In genomic region chr15:32398721-32399120, GRCm38 (mm10) we compare ENCODE assay signal across 31 mouse cellular contexts.
"Had no signal": no experiment of that assay in that cellular context is flagged by ENCODE, and none has a peak within 500 bp of the region (broad histone marks: within the 10 kb centered on the region; RNA-seq: fewer than 3 reads in every experiment).

No protein-coding gene starts in this region.

- H3K4me1 ChIP-seq: liver, embryonic 12.5 days; liver, embryonic 13.5 days; liver, embryonic 15.5 days; lung, embryonic 15.5 days; megakaryocyte, embryonic 14.5 days; midbrain, embryonic 10.5 days; midbrain, embryonic 12.5 days; midbrain, embryonic 13.5 days; neural tube, embryonic 12.5 days had no signal

- H3K27me3 ChIP-seq: limb, embryonic 12.5 days; limb, embryonic 13.5 days; limb, embryonic 15.5 days; liver, embryonic 12.5 days; liver, embryonic 13.5 days; liver, embryonic 15.5 days; lung, embryonic 15.5 days; megakaryocyte, embryonic 14.5 days; midbrain, embryonic 12.5 days; midbrain, embryonic 13.5 days; neural tube, embryonic 12.5 days had no signal

- H3K27ac ChIP-seq: left cerebral cortex, adult 2 months; limb, embryonic 10.5 days; limb, embryonic 12.5 days; limb, embryonic 13.5 days; limb, embryonic 15.5 days; liver, embryonic 12.5 days; liver, embryonic 13.5 days; liver, embryonic 14.5 days; liver, embryonic 15.5 days; lung, embryonic 15.5 days; macrophage; midbrain, embryonic 10.5 days; midbrain, embryonic 12.5 days; midbrain, embryonic 13.5 days; neural tube, embryonic 12.5 days had no signal

- H3K36me3 ChIP-seq: limb, embryonic 10.5 days; limb, embryonic 12.5 days; limb, embryonic 13.5 days; limb, embryonic 15.5 days; liver, embryonic 12.5 days; liver, embryonic 13.5 days; liver, embryonic 15.5 days; lung, embryonic 15.5 days; midbrain, embryonic 10.5 days; midbrain, embryonic 12.5 days; midbrain, embryonic 13.5 days; neural tube, embryonic 12.5 days had no signal

- H3K4me3 ChIP-seq: left cerebral cortex, adult 2 months; limb, embryonic 10.5 days; limb, embryonic 12.5 days; limb, embryonic 13.5 days; limb, embryonic 15.5 days; liver, embryonic 12.5 days; liver, embryonic 13.5 days; liver, embryonic 15.5 days; lung, embryonic 15.5 days; megakaryocyte, embryonic 14.5 days; midbrain, embryonic 10.5 days; midbrain, embryonic 12.5 days; midbrain, embryonic 13.5 days; myocyte; neural tube, embryonic 12.5 days had no signal

- H3K9me3 ChIP-seq: limb, embryonic 10.5 days; limb, embryonic 12.5 days; limb, embryonic 13.5 days; limb, embryonic 15.5 days; liver, embryonic 12.5 days; liver, embryonic 13.5 days; liver, embryonic 15.5 days; lung, embryonic 15.5 days; midbrain, embryonic 10.5 days; midbrain, embryonic 12.5 days; midbrain, embryonic 13.5 days; neural tube, embryonic 12.5 days had no signal

- H3K4me2 ChIP-seq: limb, embryonic 12.5 days; limb, embryonic 13.5 days; limb, embryonic 15.5 days; liver, embryonic 11.5 days; liver, embryonic 12.5 days; liver, embryonic 13.5 days; liver, embryonic 15.5 days; lung, embryonic 14.5 days; lung, embryonic 15.5 days; midbrain, embryonic 12.5 days; midbrain, embryonic 13.5 days; neural tube, embryonic 12.5 days had no signal

- H3K9ac ChIP-seq: limb, embryonic 12.5 days; limb, embryonic 13.5 days; limb, embryonic 15.5 days; liver, embryonic 12.5 days; liver, embryonic 13.5 days; liver, embryonic 14.5 days; liver, embryonic 15.5 days; liver, postnatal 0 days; lung, embryonic 14.5 days; lung, embryonic 15.5 days; midbrain, embryonic 12.5 days; midbrain, embryonic 13.5 days; neural tube, embryonic 12.5 days had no signal

- DNase-seq: left cerebral cortex, postnatal 4 days; liver; liver, embryonic 13.5 days; liver, postnatal 0 days; lung, adult 18-20 months; lung, adult 2 months; lung, embryonic 14.5 days; lung, postnatal 10 days; lung, postnatal 14 days; lung, postnatal 36 days; lung, postnatal 4 days; midbrain, embryonic 14.5 days had no signal

- ATAC-seq: liver, embryonic 12.5 days; liver, postnatal 0 days; lung, postnatal 0 days; midbrain, embryonic 13.5 days; midbrain, embryonic 16.5 days had no signal
